Mouse (Mus musculus): ENCODE measurements around the gene Arpc1a. TPM values are rescaled to one million over a fixed set of nuclear protein-coding genes. Genes with fewer than 3 reads are reported as not detected.
"Not testable (repeated sequence)": the region's sequence is repeated elsewhere in the genome, so short reads cannot be mapped to it uniquely, and the experiment has no call there.

The Arpc1a gene
- polyA plus RNA-seq (2016; fragmentation: Nextera tagmentation; extraction: Ambion mirVana) = 158 and 159 TPM in 2 replicates

- Histone ChIP-seq H3K27me3 (no peaks in the 10 kb centered on the region), H3K27ac (peak within 1 kb of the TSS; percentile 70), H3K4me3 (peak within 1 kb of the TSS; percentile 75), H3K4me2 (replicated peaks) (peak within 1 kb of the TSS; percentile 68), H3K9ac (peak within 1 kb of the TSS; percentile 72), H3K4me1 (peaks cover 9% of the 10 kb centered on the region), H3K9me3 (no peaks in the 10 kb centered on the region; the same call in 1 of the 2 replicates), H3K36me3 (no peaks in the 10 kb centered on the region)
- ATAC-seq (ENCODE audit: insufficient number of reproducible peaks, insufficient read depth, low FRiP score, low TSS enrichment) = peak; percentile 91
- under 1% methylated on average over 54 of the region's 54 CpGs for WGBS
Measured at GRCm38 (mm10) chr5:145083632-145084451, at the start of gene Arpc1a, which contains the start of gene Kpna7. Arpc1a (plus strand) TSS chr5:145083830. Kpna7 (minus strand) TSS chr5:145084030.

GRCm38 (mm10) chr5:145041628-145042027, 42.0 kb upstream of the Arpc1a start:
- Histone ChIP-seq H3K4me2 (replicated peaks) (no peak overlapping the region), H3K4me3 (no peak overlapping the region), H3K9me3 (no peaks in the 10 kb centered on the region), H3K27ac (no peak overlapping the region), H3K4me1 (no peaks in the 10 kb centered on the region), H3K36me3 (no peaks in the 10 kb centered on the region), H3K9ac (no peak overlapping the region), H3K27me3 (no peaks in the 10 kb centered on the region)
- ATAC-seq (ENCODE audit: insufficient number of reproducible peaks, insufficient read depth, low FRiP score, low TSS enrichment) = no peak
- WGBS = 48% methylated on average over 4 of the region's 4 CpGs

- WGBS = 58% methylated on average over 3 of the region's 3 CpGs
- not testable (repeated sequence) for H3K27ac ChIP-seq; H3K9me3 ChIP-seq; H3K4me3 ChIP-seq; H3K9ac ChIP-seq; H3K4me2 ChIP-seq (replicated peaks); ATAC-seq (ENCODE audit: insufficient number of reproducible peaks, insufficient read depth, low FRiP score, low TSS enrichment); H3K36me3 ChIP-seq; H3K4me1 ChIP-seq; H3K27me3 ChIP-seq
Measured at GRCm38 (mm10) chr5:145042690-145043089, 40.9 kb upstream of the Arpc1a start, which contains the start of gene 1700018F24Rik. 1700018F24Rik (plus strand) TSS chr5:145042990.

GRCm38 (mm10) chr5:145054187-145054586, 29.4 kb upstream of the Arpc1a start:
- ATAC-seq (ENCODE audit: insufficient number of reproducible peaks, insufficient read depth, low FRiP score, low TSS enrichment); H3K4me1 ChIP-seq; H3K9me3 ChIP-seq; H3K36me3 ChIP-seq; H3K27ac ChIP-seq; H3K27me3 ChIP-seq; H3K4me3 ChIP-seq; H3K4me2 ChIP-seq (replicated peaks); H3K9ac ChIP-seq: not testable (repeated sequence)
- 83% methylated on average over 3 of the region's 3 CpGs for WGBS

GRCm38 (mm10) chr5:145057907-145058306, 25.7 kb upstream of the Arpc1a start:
- Histone ChIP-seq H3K27ac (no peak overlapping the region), H3K9ac (no peak overlapping the region), H3K4me1 (no peaks in the 10 kb centered on the region), H3K36me3 (no peaks in the 10 kb centered on the region), H3K4me2 (replicated peaks) (no peak overlapping the region), H3K4me3 (no peak overlapping the region), H3K9me3 (no peaks in the 10 kb centered on the region), H3K27me3 (0 out of 2 replicates have a peak, but pooled peaks cover 2% of the 10 kb centered on the region)
- no peak for ATAC-seq (ENCODE audit: insufficient number of reproducible peaks, insufficient read depth, low FRiP score, low TSS enrichment)
- WGBS = 77% methylated on average over 8 of the region's 8 CpGs

- no peaks in the 10 kb centered on the region for H3K4me1 ChIP-seq
- ATAC-seq (ENCODE audit: insufficient number of reproducible peaks, insufficient read depth, low FRiP score, low TSS enrichment) = no peak
- no peaks in the 10 kb centered on the region for H3K9me3 ChIP-seq
- H3K9ac ChIP-seq = no peak overlapping the region
- no peak overlapping the region for H3K27ac ChIP-seq
- no peaks in the 10 kb centered on the region for H3K27me3 ChIP-seq
- H3K4me3 ChIP-seq = no peak overlapping the region
- H3K36me3 ChIP-seq = no peaks in the 10 kb centered on the region
- 89% methylated on average over 7 of the region's 7 CpGs for WGBS
- no peak overlapping the region for H3K4me2 ChIP-seq (replicated peaks)
Measured at GRCm38 (mm10) chr5:145058722-145059121, 24.9 kb upstream of the Arpc1a start.

GRCm38 (mm10) chr5:145059524-145059923, 24.1 kb upstream of the Arpc1a start:
- ATAC-seq (ENCODE audit: insufficient number of reproducible peaks, insufficient read depth, low FRiP score, low TSS enrichment) = no peak
- H3K4me2 ChIP-seq (replicated peaks) = no peak overlapping the region

GRCm38 (mm10) chr5:145064765-145065340, 18.8 kb upstream of the Arpc1a start:
- Histone ChIP-seq H3K27me3 (no peaks in the 10 kb centered on the region), H3K4me2 (replicated peaks) (no peak overlapping the region), H3K4me1 (no peaks in the 10 kb centered on the region), H3K4me3 (no peak overlapping the region), H3K36me3 (no peaks in the 10 kb centered on the region), H3K27ac (no peak overlapping the region), H3K9ac (no peak overlapping the region), H3K9me3 (no peaks in the 10 kb centered on the region)
- WGBS = 92% methylated on average over 1 of the region's 1 CpGs
- ATAC-seq (ENCODE audit: insufficient number of reproducible peaks, insufficient read depth, low FRiP score, low TSS enrichment) = no peak

More at GRCm38 (mm10) chr5:145059524-145059923, 24.1 kb upstream of the Arpc1a start:
- no peak overlapping the region for H3K27ac ChIP-seq
- no peak overlapping the region for H3K4me3 ChIP-seq
- H3K4me1 ChIP-seq = no peaks in the 10 kb centered on the region
- H3K9ac ChIP-seq = no peak overlapping the region
- H3K9me3 ChIP-seq = no peaks in the 10 kb centered on the region
- WGBS = 62% methylated on average over 2 of the region's 2 CpGs
- H3K36me3 ChIP-seq = no peaks in the 10 kb centered on the region
- H3K27me3 ChIP-seq = no peaks in the 10 kb centered on the region

GRCm38 (mm10) chr5:145068863-145069262, 14.8 kb upstream of the Arpc1a start:
- ATAC-seq (ENCODE audit: insufficient number of reproducible peaks, insufficient read depth, low FRiP score, low TSS enrichment) = no peak
- no peak overlapping the region for H3K4me3 ChIP-seq
- H3K4me1 ChIP-seq = no peaks in the 10 kb centered on the region
- H3K36me3 ChIP-seq = no peaks in the 10 kb centered on the region
- H3K27me3 ChIP-seq = no peaks in the 10 kb centered on the region
- 53% methylated on average over 3 of the region's 3 CpGs for WGBS
- no peak overlapping the region for H3K9ac ChIP-seq
- no peak overlapping the region for H3K4me2 ChIP-seq (replicated peaks)
- no peak overlapping the region for H3K27ac ChIP-seq
- no peaks in the 10 kb centered on the region for H3K9me3 ChIP-seq

GRCm38 (mm10) chr5:145069707-145070106, 13.9 kb upstream of the Arpc1a start:
- H3K4me3 ChIP-seq = no peak overlapping the region
- H3K4me2 ChIP-seq (replicated peaks) = no peak overlapping the region
- H3K9ac ChIP-seq = no peak overlapping the region
- WGBS = 3% methylated on average over 5 of the region's 5 CpGs
- H3K36me3 ChIP-seq = no peaks in the 10 kb centered on the region
- ATAC-seq (ENCODE audit: insufficient number of reproducible peaks, insufficient read depth, low FRiP score, low TSS enrichment) = 0 out of 2 replicates have a peak, but pooled peaks have one; percentile 47
- no peaks in the 10 kb centered on the region for H3K27me3 ChIP-seq
- H3K4me1 ChIP-seq = no peaks in the 10 kb centered on the region
- no peaks in the 10 kb centered on the region for H3K9me3 ChIP-seq
- no peak overlapping the region for H3K27ac ChIP-seq

- WGBS = 55% methylated on average over 6 of the region's 6 CpGs
- H3K4me3 ChIP-seq = no peak overlapping the region
- no peaks in the 10 kb centered on the region for H3K9me3 ChIP-seq
- no peak overlapping the region for H3K27ac ChIP-seq
- H3K9ac ChIP-seq = no peak overlapping the region
- H3K36me3 ChIP-seq = no peaks in the 10 kb centered on the region
- no peaks in the 10 kb centered on the region for H3K4me1 ChIP-seq
- H3K4me2 ChIP-seq (replicated peaks) = no peak overlapping the region
- ATAC-seq (ENCODE audit: insufficient number of reproducible peaks, insufficient read depth, low FRiP score, low TSS enrichment) = no peak
- no peaks in the 10 kb centered on the region for H3K27me3 ChIP-seq
Measured at GRCm38 (mm10) chr5:145071342-145071741, 12.3 kb upstream of the Arpc1a start.

GRCm38 (mm10) chr5:145075081-145075480, 8.5 kb upstream of the Arpc1a start:
- Histone ChIP-seq H3K27me3 (no peaks in the 10 kb centered on the region), H3K27ac (no peak overlapping the region), H3K4me2 (replicated peaks) (no peak overlapping the region), H3K4me1 (no peaks in the 10 kb centered on the region), H3K9me3 (no peaks in the 10 kb centered on the region), H3K36me3 (no peaks in the 10 kb centered on the region), H3K4me3 (no peak overlapping the region), H3K9ac (no peak overlapping the region)
- 69% methylated on average over 3 of the region's 3 CpGs for WGBS
- no peak for ATAC-seq (ENCODE audit: insufficient number of reproducible peaks, insufficient read depth, low FRiP score, low TSS enrichment)

Measured in embryonic facial prominence, embryonic 12.5 days (tissue).